Mouse (Mus musculus) cerebellum, adult 2 months (tissue): ENCODE measurements around the gene Olfr479. TPM values are rescaled to one million over a fixed set of nuclear protein-coding genes. Genes with fewer than 3 reads are reported as not detected.
"Not testable (repeated sequence)": the region's sequence is repeated elsewhere in the genome, so short reads cannot be mapped to it uniquely, and the experiment has no call there.

Source experiments
- DNase-seq, 2 experiments: peaks; one replicate each; pipeline ENCODE4 v3.0.0; 2021
- H3K27ac ChIP-seq: fragments of 200-500 bp; 2 replicates; pipeline ENCODE4 v1.5.1; 2012; ENCODE audit warnings: low read length, control low read depth, inconsistent platforms; ENCODE audit not compliant: insufficient read depth
- H3K27me3 ChIP-seq: fragments of 200-500 bp; 2 replicates; pipeline ENCODE4 v1.6.1; 2012; ENCODE audit warnings: inconsistent platforms, mild to moderate bottlenecking, low read length, moderate library complexity; ENCODE audit not compliant: control insufficient read depth, insufficient read depth
- H3K4me1 ChIP-seq: fragments of 200-500 bp; 2 replicates; pipeline ENCODE4 v1.6.1; 2011; ENCODE audit warnings: low read length; ENCODE audit not compliant: control insufficient read depth, insufficient read depth
- H3K4me3 ChIP-seq: fragments of 200-500 bp; replicated peaks from 2 replicates; pipeline ENCODE3; 2011; ENCODE audit warnings: mild to moderate bottlenecking, low read depth, low read length, control low read depth; ENCODE audit not compliant: insufficient read depth
- CTCF ChIP-seq: fragments of 200-500 bp; IDR thresholded peaks from 2 replicates; pipeline ENCODE4 v1.5.1; 2011; ENCODE audit warnings: low read depth, mild to moderate bottlenecking, control low read depth, low read length, moderate library complexity, borderline replicate concordance; ENCODE audit not compliant: insufficient read depth
- POLR2A ChIP-seq: fragments of 200-500 bp; IDR thresholded peaks from 2 replicates; pipeline ENCODE4 v1.6.1; 2011; ENCODE audit warnings: low read length, control low read depth, borderline replicate concordance; ENCODE audit not compliant: insufficient read depth
- WGBS: fragments of 180-500 bp; shearing (Covaris S2); methylation state at CpG from one replicate; pipeline ENCODE4 v1.1.7; 2018; 5-methylcytosine and 5-hydroxymethylcytosine counted together
- polyA plus RNA-seq: library from polyadenylated mRNA; depleted of rRNA; stranded (reverse); fragments of >200 nt; gene quantifications from 2 replicates; pipeline ENCODE4 v1.2.3, GENCODE M21; 2012; rRNA removed

Gene Olfr479
- polyA plus RNA-seq, result not detected in 2 replicates

- TF ChIP-seq CTCF, result no peak
- TF ChIP-seq POLR2A, result no peak
Observed at GRCm38 (mm10) chr7:108050393-108050792, at the start of gene Olfr479. Olfr479 (plus strand) TSS chr7:108050693.

GRCm38 (mm10) chr7:108014256-108014655, 36.2 kb upstream of the Olfr479 start:
- not testable (repeated sequence) for H3K27me3 ChIP-seq, DNase-seq, H3K27ac ChIP-seq, H3K4me1 ChIP-seq, H3K4me3 ChIP-seq

More at GRCm38 (mm10) chr7:108050393-108050792, at the start of gene Olfr479:
- Histone ChIP-seq H3K27ac (no peak within 1 kb of the TSS), H3K4me1 (no peaks in the 10 kb centered on the region), H3K4me3 (no peak within 1 kb of the TSS), H3K27me3 (no peaks in the 10 kb centered on the region)
- WGBS, result 91% methylated on average over 2 of the region's 2 CpGs
- DNase-seq, result no peak

GRCm38 (mm10) chr7:108033889-108034288, 16.6 kb upstream of the Olfr479 start, which contains the start of gene Olfr478:
Olfr478 (minus strand) TSS chr7:108033989.
- Histone ChIP-seq H3K4me1 (no peaks in the 10 kb centered on the region), H3K27me3 (no peaks in the 10 kb centered on the region), H3K4me3 (no peak within 1 kb of the TSS), H3K27ac (no peak within 1 kb of the TSS)
- DNase-seq, result no peak
- no peak for TF ChIP-seq POLR2A
- WGBS, result 69% methylated on average over 3 of the region's 3 CpGs

GRCm38 (mm10) chr7:108067246-108067645, 16.8 kb downstream of the Olfr479 start, which contains the start of gene Olfr480:
Olfr480 (minus strand) TSS chr7:108067346.
- no peaks in the 10 kb centered on the region for H3K27me3 ChIP-seq
- H3K27ac ChIP-seq, result no peak within 1 kb of the TSS
- DNase-seq, result no peak
- no peaks in the 10 kb centered on the region for H3K4me1 ChIP-seq
- WGBS, result 69% methylated on average over 1 of the region's 1 CpGs
- TF ChIP-seq POLR2A, result no peak
- no peak for TF ChIP-seq CTCF
- H3K4me3 ChIP-seq, result no peak within 1 kb of the TSS

GRCm38 (mm10) chr7:108079555-108079954, 29.1 kb downstream of the Olfr479 start, which contains the start of gene Olfr481:
Olfr481 (plus strand) TSS chr7:108079855.
- no peak within 1 kb of the TSS for H3K27ac ChIP-seq
- H3K4me1 ChIP-seq, result no peaks in the 10 kb centered on the region
- H3K4me3 ChIP-seq, result no peak within 1 kb of the TSS
- no peak for DNase-seq
- H3K27me3 ChIP-seq, result no peaks in the 10 kb centered on the region
- TF ChIP-seq POLR2A (no peak), CTCF (no peak)

- H3K4me1 ChIP-seq, result no peaks in the 10 kb centered on the region
- H3K27me3 ChIP-seq, result no peaks in the 10 kb centered on the region
- TF ChIP-seq POLR2A, result no peak
- no peak for TF ChIP-seq CTCF
- WGBS, result 83% methylated on average over 1 of the region's 1 CpGs
- H3K4me3 ChIP-seq, result no peak within 1 kb of the TSS
- no peak for DNase-seq
- H3K27ac ChIP-seq, result no peak within 1 kb of the TSS
Observed at GRCm38 (mm10) chr7:108097486-108097885, 47.0 kb downstream of the Olfr479 start, which contains the start of gene Olfr482. Olfr482 (minus strand) TSS chr7:108097586.

- 84% methylated on average over 1 of the region's 1 CpGs for WGBS
- no peaks in the 10 kb centered on the region for H3K27me3 ChIP-seq
- DNase-seq, result no peak
- no peak within 1 kb of the TSS for H3K4me3 ChIP-seq
- no peak within 1 kb of the TSS for H3K27ac ChIP-seq
- TF ChIP-seq CTCF (no peak), POLR2A (no peak)
- no peaks in the 10 kb centered on the region for H3K4me1 ChIP-seq
Observed at GRCm38 (mm10) chr7:108100549-108100948, 50.1 kb downstream of the Olfr479 start, which contains the start of gene Olfr483. Olfr483 (plus strand) TSS chr7:108100849.

Other genes starting within 250 kb of the Olfr479 start
- not detected in 2 replicates for gene Ovch2, start 249.5 kb upstream of the Olfr479 start, polyA plus RNA-seq
- not detected in 2 replicates for gene Olfr467, start 238.4 kb upstream of the Olfr479 start, polyA plus RNA-seq
- not detected in 2 replicates for gene Olfr469, start 225.2 kb upstream of the Olfr479 start, polyA plus RNA-seq
- gene Olfr470, start 203.2 kb upstream of the Olfr479 start, polyA plus RNA-seq, result not detected in 2 replicates
- gene Olfr472, start 152.8 kb upstream of the Olfr479 start, polyA plus RNA-seq, result not detected in 2 replicates
- not detected in 2 replicates for gene Olfr473, start 120.2 kb upstream of the Olfr479 start, polyA plus RNA-seq
- gene Olfr474, start 96.0 kb upstream of the Olfr479 start, polyA plus RNA-seq, result not detected in 2 replicates
- gene Olfr476, start 85.9 kb upstream of the Olfr479 start, polyA plus RNA-seq, result not detected in 2 replicates
- gene Olfr477, start 64.0 kb upstream of the Olfr479 start, polyA plus RNA-seq, result not detected in 2 replicates
- not detected in 2 replicates for gene Olfr478, start 16.7 kb upstream of the Olfr479 start, polyA plus RNA-seq
- not detected in 2 replicates for gene Olfr480, start 16.7 kb downstream of the Olfr479 start, polyA plus RNA-seq
- gene Olfr481, start 29.2 kb downstream of the Olfr479 start, polyA plus RNA-seq, result not detected in 2 replicates
- gene Olfr482, start 46.9 kb downstream of the Olfr479 start, polyA plus RNA-seq, result not detected in 2 replicates
- gene Olfr483, start 50.2 kb downstream of the Olfr479 start, polyA plus RNA-seq, result not detected in 2 replicates
- not detected in 2 replicates for gene Olfr484, start 76.8 kb downstream of the Olfr479 start, polyA plus RNA-seq
- gene Olfr485, start 109.2 kb downstream of the Olfr479 start, polyA plus RNA-seq, result not detected in 2 replicates
- gene Olfr486, start 122.0 kb downstream of the Olfr479 start, polyA plus RNA-seq, result not detected in 2 replicates
- gene Olfr487, start 163.9 kb downstream of the Olfr479 start, polyA plus RNA-seq, result not detected in 2 replicates
- not detected in 2 replicates for gene Olfr488, start 207.7 kb downstream of the Olfr479 start, polyA plus RNA-seq
- gene Olfr490, start 238.2 kb downstream of the Olfr479 start, polyA plus RNA-seq, result not detected in 2 replicates